In genomic region chr19:50945006-50945405, GRCm38 (mm10) we compare ENCODE assay signal across 29 mouse cellular contexts.
DNase-seq lines count a peak whose midpoint lies in the region; TF ChIP-seq lines count a peak whose summit lies in the region.
"Had no signal": no experiment of that assay in that cellular context is flagged by ENCODE, and none has a peak within 500 bp of the region (broad histone marks: within the 10 kb centered on the region; RNA-seq: fewer than 3 reads in every experiment).

No protein-coding gene starts in this region.

- no peak overlapping the region for H3K4me3 ChIP-seq in heart, embryonic 10.5 days
- no peak overlapping the region for H3K4me3 ChIP-seq in thymus, adult 2 months (ENCODE audit: control insufficient read depth, insufficient read depth, low read length)
- H3K4me3 ChIP-seq: embryonic facial prominence, embryonic 13.5 days; erythroblast, embryonic 14.5 days; hindbrain, embryonic 10.5 days; hindbrain, embryonic 15.5 days; limb, embryonic 12.5 days; liver, embryonic 15.5 days; midbrain, embryonic 10.5 days; midbrain, embryonic 15.5 days; neural tube, embryonic 15.5 days had no signal

- TF ChIP-seq CTCF in thymus, adult 2 months (IDR thresholded peaks at IDR 0.05; ENCODE audit: borderline replicate concordance, control insufficient read depth, extremely low read depth, insufficient read depth, low read length, poor library complexity): no peak

- no peaks in the 10 kb centered on the region for H3K4me1 ChIP-seq in heart, embryonic 10.5 days
- H3K4me1 ChIP-seq in thymus, adult 2 months (replicated peaks; ENCODE audit: control insufficient read depth, insufficient read depth, low read length): no peaks in the 10 kb centered on the region
- H3K4me1 ChIP-seq: embryonic facial prominence, embryonic 13.5 days; hindbrain, embryonic 10.5 days; hindbrain, embryonic 15.5 days; limb, embryonic 12.5 days; liver, embryonic 15.5 days; midbrain, embryonic 10.5 days; midbrain, embryonic 15.5 days; neural tube, embryonic 15.5 days had no signal

- 74% methylated on average over 1 of the region's 1 CpGs for WGBS in heart, embryonic 10.5 days
- WGBS in thymus, adult 2 months: 74% methylated on average over 1 of the region's 1 CpGs

- intact Hi-C loops in left cerebral cortex, postnatal 14 days (cut with DNase I): no loop called here
- intact Hi-C loops in left cerebral cortex, postnatal 25 days (cut with DNase I): loop anchor here (10.0 kb wide), 1 partner anchor 540 kb away; no protein-coding TSS in a partner anchor

- no peaks in the 10 kb centered on the region for H3K9me3 ChIP-seq in heart, embryonic 10.5 days
- H3K9me3 ChIP-seq: embryonic facial prominence, embryonic 13.5 days; hindbrain, embryonic 10.5 days; hindbrain, embryonic 15.5 days; limb, embryonic 12.5 days; liver, embryonic 15.5 days; midbrain, embryonic 10.5 days; midbrain, embryonic 15.5 days; neural tube, embryonic 15.5 days had no signal

- peak; percentile 23 for DNase-seq in left cerebral cortex, adult 18-20 months (ENCODE audit: low spot score in 2 of 2)
- DNase-seq in left cerebral cortex, postnatal 14 days (ENCODE audit: low spot score in 2 of 2): no peak
- DNase-seq in right cerebral cortex, adult 2 months (ENCODE audit: low spot score in 2 of 2): peak; percentile 22 to 39
- no peak for DNase-seq in right cerebral cortex, postnatal 4 days
- DNase-seq in left cerebral cortex, postnatal 25 days (ENCODE audit: low spot score in 2 of 2): peak; percentile 12 to 70
- no peak for DNase-seq in heart, embryonic 10.5 days (ENCODE audit: low spot score)
- no peak for DNase-seq in thymus, adult 2 months
- DNase-seq: adrenal gland, postnatal 14 days; cerebellum, adult 18-20 months; cerebellum, postnatal 10 days; forebrain, postnatal 0 days; heart, postnatal 14 days; kidney, adult 11 months; kidney, postnatal 14 days; lung, embryonic 14.5 days; lung, postnatal 14 days; retina, postnatal 1 day; spleen, adult 18-20 months; thymus, adult 18-20 months; thymus, postnatal 36 days had no signal

- no peak for TF ChIP-seq POLR2A in thymus, adult 2 months (IDR thresholded peaks at IDR 0.05; ENCODE audit: control insufficient read depth, extremely low read depth, insufficient read depth, low read length, poor library complexity)

- no peak overlapping the region for H3K27ac ChIP-seq in heart, embryonic 10.5 days
- H3K27ac ChIP-seq in thymus, adult 2 months (ENCODE audit: control insufficient read depth, insufficient read depth, low read length): no peak overlapping the region
- H3K27ac ChIP-seq: embryonic facial prominence, embryonic 13.5 days; hindbrain, embryonic 10.5 days; hindbrain, embryonic 15.5 days; limb, embryonic 12.5 days; liver, embryonic 15.5 days; midbrain, embryonic 10.5 days; midbrain, embryonic 15.5 days; neural tube, embryonic 15.5 days had no signal

- H3K27me3 ChIP-seq in heart, embryonic 10.5 days (ENCODE audit: insufficient read depth, poor library complexity, severe bottlenecking): no peaks in the 10 kb centered on the region
- no peaks in the 10 kb centered on the region for H3K27me3 ChIP-seq in thymus, adult 2 months (ENCODE audit: control insufficient read depth, insufficient read depth, low read length)
- H3K27me3 ChIP-seq: embryonic facial prominence, embryonic 13.5 days; hindbrain, embryonic 15.5 days; limb, embryonic 12.5 days; liver, embryonic 15.5 days; midbrain, embryonic 15.5 days; neural tube, embryonic 15.5 days had no signal

- H3K36me3 ChIP-seq in heart, embryonic 10.5 days: no peaks in the 10 kb centered on the region
- no peaks in the 10 kb centered on the region for H3K36me3 ChIP-seq in thymus, adult 2 months (ENCODE audit: control insufficient read depth, insufficient read depth, low read length)
- H3K36me3 ChIP-seq: embryonic facial prominence, embryonic 13.5 days; hindbrain, embryonic 10.5 days; hindbrain, embryonic 15.5 days; limb, embryonic 12.5 days; liver, embryonic 15.5 days; midbrain, embryonic 10.5 days; midbrain, embryonic 15.5 days; neural tube, embryonic 15.5 days had no signal

Comparison
In these comparisons a context has a peak if more than half of its experiments do, and no peak if none do; other contexts are left out.
1. DNase-seq: peak in left cerebral cortex, adult 18-20 months (2 of 2), right cerebral cortex, adult 2 months (2 of 2) and left cerebral cortex, postnatal 25 days (2 of 2); none in left cerebral cortex, postnatal 14 days (0 of 2), right cerebral cortex, postnatal 4 days (single experiment), heart, embryonic 10.5 days (single experiment) and thymus, adult 2 months (single experiment).